Mouse (Mus musculus): ENCODE results near the gene Mfsd4a.

GRCm38 (mm10) chr1:131992561-131993001, 75.3 kb downstream of the Mfsd4a start:
- TF ChIP-seq CTCF (IDR thresholded peaks at IDR 0.05; ENCODE audit: low read depth): no peak
- TF ChIP-seq EP300 (IDR thresholded peaks at IDR 0.05; ENCODE audit: low read depth): no peak

All from heart, postnatal 0 days (tissue).